Mouse (Mus musculus): ENCODE data around the gene Mgat4e.

DNA sequence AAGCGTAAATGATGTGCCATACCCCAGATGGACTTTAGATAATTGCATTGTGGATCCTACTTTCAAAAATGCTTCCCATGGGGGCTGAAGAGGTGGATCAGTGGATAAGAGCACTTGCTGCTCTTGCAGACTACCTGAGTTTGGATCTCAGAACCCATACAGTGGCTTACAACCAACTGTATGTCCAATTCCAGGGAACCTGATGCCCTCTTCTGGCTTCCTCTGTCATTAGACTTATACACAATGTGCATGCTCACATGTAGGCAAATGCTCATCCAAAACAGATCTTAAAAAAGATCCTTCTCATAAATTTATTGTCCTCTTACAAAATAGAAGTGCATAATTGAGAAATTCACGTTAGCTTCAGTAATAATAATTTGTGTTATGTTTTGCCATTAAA, 42.3 kb upstream of the Mgat4e start:
- TF ChIP-seq CTCF (IDR thresholded peaks at IDR 0.05; ENCODE audit: control insufficient read depth, insufficient read depth, insufficient replicate concordance, low read depth, low read length) = no peak
- TF ChIP-seq POLR2A (IDR thresholded peaks at IDR 0.05; ENCODE audit: control insufficient read depth, low read depth, low read length) = no peak

Data from testis, adult 2 months (tissue).